Mouse (Mus musculus) gastrocnemius, adult 2 months (tissue): ENCODE results near the gene Csrp2. TPM values are rescaled to one million over a fixed set of nuclear protein-coding genes. Genes with fewer than 3 reads are reported as not detected.

ENCODE experiments used
- DNase-seq: peaks from one replicate; pipeline ENCODE4 v3.0.0; 2022
- H3K27ac ChIP-seq: fragments of 200-600 bp; 2 replicates; pipeline ENCODE4 v1.8.1; 2022; ENCODE audit warnings: mild to moderate bottlenecking
- H3K4me3 ChIP-seq: fragments of 200-600 bp; 2 replicates; pipeline ENCODE4 v1.8.1; 2022; ENCODE audit warnings: mild to moderate bottlenecking, moderate library complexity
- CTCF ChIP-seq: fragments of 200-600 bp; IDR thresholded peaks from 2 replicates; pipeline ENCODE4 v1.8.1; 2022; ENCODE audit warnings: antibody characterized with exemption, mild to moderate bottlenecking, moderate library complexity
- intact Hi-C: fragments of 180-260 bp; cut with DNase I; formaldehyde crosslinking; loops from one replicate; pipeline ENCODE4 v1.15.1; 2025
- long read RNA-seq, 2 experiments: library from polyadenylated mRNA; stranded (forward); transcript quantifications; one replicate each; pipeline ENCODE4 v2.0.0; 2021
- total RNA-seq, 2 experiments: library from RNA; stranded (reverse); gene quantifications; 2 replicates each; pipeline ENCODE4 v1.2.3; 2021

Gene Csrp2
- total RNA-seq, result 1 to 10 TPM; 4.1 to 6.2 TPM
- long read RNA-seq, experiment 1, partial matches to known transcripts, result 1 of 1 reads
- long read RNA-seq, experiment 1, other reads (novel, unspliced or antisense), result 0 of 1 reads
- long read RNA-seq, experiment 2, result 0 reads

DNA sequence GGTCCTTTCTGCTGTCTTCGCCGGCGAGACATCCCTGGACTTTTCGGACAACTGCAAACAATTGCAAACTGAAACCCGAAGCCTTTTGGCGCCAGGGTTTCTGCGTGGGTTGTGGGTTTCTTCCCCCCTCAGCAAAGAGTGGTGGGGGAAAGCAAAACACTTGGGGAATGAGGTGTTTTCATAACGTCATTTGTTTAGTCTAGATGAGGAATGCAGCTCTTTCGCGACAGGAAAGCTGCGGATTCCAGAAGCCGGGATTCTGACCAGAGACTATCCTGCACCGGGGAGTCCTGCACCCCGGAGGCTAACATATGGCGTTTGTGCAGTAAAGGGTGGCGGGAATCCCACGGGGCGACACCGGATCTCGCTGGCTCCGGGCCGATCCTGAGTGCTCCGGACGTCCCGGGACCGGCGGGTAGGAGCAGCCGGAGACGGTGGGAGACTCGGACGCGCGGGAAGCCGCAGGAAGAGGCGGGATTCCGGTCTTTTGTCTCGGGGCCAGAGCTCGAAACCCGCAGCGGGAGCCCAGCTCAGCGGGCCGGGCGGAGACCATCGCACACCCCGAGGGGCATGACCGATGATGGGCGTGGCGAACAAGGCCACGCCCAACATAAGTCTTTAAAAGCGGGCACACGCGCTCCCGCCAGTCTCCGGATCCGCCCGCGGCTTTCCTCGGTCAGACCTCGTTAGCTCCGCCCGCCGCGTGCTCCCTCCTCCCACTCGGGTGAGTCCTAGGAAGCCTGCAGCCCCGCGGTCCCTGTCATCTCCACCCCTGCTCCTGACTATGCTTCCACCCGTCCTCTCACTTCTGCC, at the start of gene Csrp2:
TSS of gene Csrp2 (plus strand) at position 259 of the 813 bp plus-strand sequence.
- no peak for TF ChIP-seq CTCF
- peak; percentile 92 for DNase-seq
- intact Hi-C loops, result no loop called here
- Histone ChIP-seq H3K27ac (peak within 1 kb of the TSS; percentile 89), H3K4me3 (peak within 1 kb of the TSS; percentile 84)

DNA sequence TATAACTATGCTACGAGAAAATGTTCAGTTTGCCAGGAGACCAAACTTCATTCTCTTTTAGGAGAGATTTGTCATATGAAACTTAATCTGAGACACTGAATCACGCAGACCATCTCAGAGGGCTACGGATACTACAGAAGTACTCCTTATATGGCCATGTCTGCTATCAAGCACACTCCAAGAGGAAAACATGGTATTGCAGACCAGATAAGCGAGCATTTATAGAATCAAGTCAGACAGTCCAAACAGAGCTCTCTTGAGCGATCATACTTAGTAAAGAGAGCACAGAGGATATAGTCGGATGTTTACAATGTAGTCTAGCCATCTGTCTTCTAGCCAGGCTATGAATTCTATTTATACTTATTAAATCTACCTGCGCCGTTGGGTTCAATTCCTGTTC, 44.7 kb upstream of the Csrp2 start:
- TF ChIP-seq CTCF, result no peak
- DNase-seq, result no peak
- intact Hi-C loops, result no loop called here
- no peak overlapping the region for H3K4me3 ChIP-seq
- peak overlapping the region; percentile 56 for H3K27ac ChIP-seq

DNA sequence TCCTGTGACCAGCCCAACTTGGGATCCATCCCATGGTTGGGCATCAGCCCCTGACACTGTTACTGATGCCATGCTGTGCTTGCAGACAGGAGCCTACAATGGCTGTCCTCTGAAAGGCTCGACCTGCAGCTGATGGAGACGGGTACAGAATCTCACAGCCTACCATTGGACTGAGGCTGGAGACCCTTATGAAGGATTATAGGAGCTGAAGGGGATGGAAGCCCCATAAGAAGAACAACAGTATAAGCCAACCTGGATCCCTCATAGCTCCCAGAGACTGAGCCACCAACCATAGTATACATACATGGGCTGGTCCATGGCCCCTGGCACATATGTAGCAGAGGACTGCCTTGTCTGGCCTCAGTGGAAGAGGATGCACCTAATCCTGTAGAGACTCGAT, 42.6 kb upstream of the Csrp2 start:
- no peak overlapping the region for H3K4me3 ChIP-seq
- no peak for DNase-seq
- H3K27ac ChIP-seq, result no peak overlapping the region
- intact Hi-C loops, result no loop called here
- TF ChIP-seq CTCF, result no peak

DNA sequence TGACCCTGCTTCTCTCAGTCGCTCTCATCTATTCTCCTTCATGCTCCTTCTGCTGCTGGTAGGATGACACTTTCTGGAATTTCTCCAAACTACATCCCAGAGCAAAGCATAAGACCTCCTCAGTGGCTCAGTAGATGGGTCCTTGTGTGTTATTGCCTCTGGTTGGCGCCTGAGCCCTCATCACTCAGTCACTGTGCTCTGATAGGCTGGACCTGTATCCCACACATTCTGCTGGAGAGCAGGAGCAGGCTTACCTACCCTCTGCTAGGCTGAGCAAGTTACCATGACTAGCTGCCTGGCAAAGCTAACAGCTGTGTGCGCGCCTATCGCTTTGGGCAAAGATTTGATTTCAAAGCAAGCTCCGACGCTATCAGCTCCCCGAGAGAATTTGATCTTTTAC, 41.7 kb upstream of the Csrp2 start:
- H3K4me3 ChIP-seq, result no peak overlapping the region
- 0 out of 2 replicates have a peak overlapping the region, but pooled peaks have one; percentile 51 for H3K27ac ChIP-seq
- DNase-seq, result no peak
- intact Hi-C loops, result no loop called here
- TF ChIP-seq CTCF, result no peak

DNA sequence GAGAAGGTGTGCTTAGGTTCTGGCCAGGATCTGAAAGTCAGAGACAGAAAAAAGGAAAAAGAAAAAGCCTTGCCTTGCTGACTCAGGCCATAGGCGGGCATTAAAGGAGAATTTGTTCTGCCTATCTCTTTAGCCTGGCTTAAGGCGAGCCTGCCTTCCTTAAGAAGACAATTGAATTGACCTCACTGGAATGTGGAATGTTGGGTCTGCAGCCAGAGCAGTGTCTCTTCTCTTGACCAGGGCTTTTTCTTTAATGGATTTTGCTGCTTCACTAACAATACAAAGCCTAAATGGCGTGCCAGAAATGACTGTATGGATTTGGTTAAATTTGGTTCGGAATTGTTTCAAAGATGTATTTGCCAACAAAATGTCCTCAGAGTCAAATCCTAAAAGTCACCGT, 40.9 kb upstream of the Csrp2 start:
- no peak for DNase-seq
- intact Hi-C loops, result no loop called here
- no peak overlapping the region for H3K4me3 ChIP-seq
- no peak for TF ChIP-seq CTCF
- H3K27ac ChIP-seq, result peak overlapping the region; percentile 51; the same call in 1 of the 2 replicates

DNA sequence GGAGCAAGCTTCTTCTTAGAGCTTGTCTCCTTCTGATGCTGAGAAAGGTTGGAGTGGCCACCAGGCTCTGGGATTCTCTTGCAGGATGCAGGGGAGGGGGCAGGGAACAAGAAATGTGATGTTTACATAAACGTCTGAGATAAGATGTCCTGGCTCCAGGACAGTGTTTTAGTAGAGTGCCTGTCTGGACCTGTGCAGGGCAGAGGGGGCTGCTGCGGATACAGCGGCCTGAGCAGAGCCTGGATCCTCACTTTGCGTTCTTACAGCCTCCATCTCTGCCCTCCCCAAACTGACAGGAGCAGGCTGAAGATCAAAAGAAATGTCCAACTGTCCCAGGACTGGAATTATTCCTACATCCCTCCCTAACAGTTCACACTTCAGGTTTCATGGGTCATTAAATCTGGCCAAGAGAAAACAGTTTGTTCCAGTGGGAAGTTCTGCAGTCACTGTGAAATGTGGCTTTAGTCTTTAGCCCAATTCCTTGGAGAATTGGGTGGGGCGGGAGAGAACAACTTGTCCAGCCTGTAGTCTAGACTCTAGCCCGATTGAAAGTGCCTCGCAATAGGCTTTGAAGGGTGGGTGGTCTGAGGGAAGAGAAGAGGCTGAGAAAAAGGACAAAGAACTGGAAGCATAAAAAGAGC, 40.0 kb upstream of the Csrp2 start:
- intact Hi-C loops, result no loop called here
- peak; percentile 26 for DNase-seq
- no peak for TF ChIP-seq CTCF
- Histone ChIP-seq H3K4me3 (no peak overlapping the region), H3K27ac (peak overlapping the region; percentile 51; the same call in 1 of the 2 replicates)

DNA sequence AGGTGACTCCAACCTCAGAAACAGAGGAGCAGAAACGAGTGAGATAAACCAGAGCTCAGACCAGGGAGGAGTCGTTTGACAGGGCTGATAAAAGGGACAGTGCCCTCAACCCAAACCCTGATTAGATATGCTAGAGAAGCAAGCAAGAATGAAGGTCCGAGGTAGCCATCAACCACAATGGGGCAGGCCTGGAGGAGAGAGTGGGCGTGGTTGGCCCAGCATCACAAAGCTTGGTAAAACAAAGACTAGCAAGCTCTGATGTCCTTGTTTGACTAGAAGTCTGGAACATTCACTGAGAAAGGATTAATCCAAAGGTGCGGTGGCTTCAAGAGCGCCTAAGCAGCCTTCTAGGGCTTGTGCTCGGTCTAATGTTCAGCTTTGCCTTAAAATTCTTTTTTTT, 38.2 kb upstream of the Csrp2 start:
- TF ChIP-seq CTCF, result no peak
- no peak overlapping the region for H3K4me3 ChIP-seq
- DNase-seq, result no peak
- H3K27ac ChIP-seq, result no peak overlapping the region
- intact Hi-C loops, result no loop called here

DNA sequence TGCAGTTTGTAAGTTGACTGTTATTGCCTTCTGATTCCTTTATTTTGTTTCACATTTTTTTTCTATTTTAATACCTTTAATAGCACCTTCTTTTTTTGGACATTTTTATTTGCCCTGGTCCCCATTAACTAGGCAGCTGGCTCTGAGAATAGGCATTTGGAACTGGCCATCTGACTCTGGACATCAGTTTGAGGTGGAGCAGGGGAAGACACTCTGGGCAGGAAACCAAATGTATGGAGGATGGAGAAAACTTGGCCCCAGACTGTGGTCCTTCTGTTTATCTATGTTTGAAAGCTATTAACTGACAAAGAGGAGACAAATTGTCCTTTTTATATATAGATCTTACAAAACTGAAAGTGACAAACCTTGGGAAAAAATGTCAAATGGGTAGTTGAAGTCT, 36.9 kb upstream of the Csrp2 start:
- no peak overlapping the region for H3K4me3 ChIP-seq
- intact Hi-C loops, result no loop called here
- TF ChIP-seq CTCF, result no peak
- no peak overlapping the region for H3K27ac ChIP-seq
- DNase-seq, result no peak

DNA sequence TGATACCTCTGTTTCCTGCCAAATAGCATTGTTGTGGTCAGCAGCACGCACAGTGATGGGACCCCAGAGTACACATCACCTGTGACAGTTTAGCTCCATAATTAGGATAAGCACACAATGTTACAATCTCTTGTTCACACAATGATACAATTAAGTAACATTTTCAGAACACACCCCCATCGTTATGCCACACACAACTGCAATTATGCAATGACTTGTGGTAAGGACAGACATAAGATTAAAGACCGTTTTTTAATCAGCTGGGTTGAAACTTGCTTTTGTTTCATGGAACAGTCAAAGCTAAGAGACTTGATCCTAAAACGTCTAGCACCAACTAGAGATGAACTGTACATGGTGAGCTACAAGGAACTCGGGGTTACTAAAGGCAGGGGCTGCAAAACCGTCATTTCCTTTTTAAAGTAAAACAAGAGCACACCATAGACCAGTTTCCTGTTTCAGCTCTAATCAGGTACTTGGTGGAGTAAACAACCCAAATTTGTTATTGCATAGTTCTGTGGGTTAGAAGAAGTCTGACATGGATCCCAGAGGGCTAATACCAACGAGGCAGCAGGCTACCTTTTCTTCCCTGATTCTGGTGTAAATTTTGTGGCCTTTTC, 28.8 kb upstream of the Csrp2 start:
- Histone ChIP-seq H3K4me3 (no peak overlapping the region), H3K27ac (no peak overlapping the region)
- intact Hi-C loops, result no loop called here
- no peak for TF ChIP-seq CTCF
- no peak for DNase-seq

DNA sequence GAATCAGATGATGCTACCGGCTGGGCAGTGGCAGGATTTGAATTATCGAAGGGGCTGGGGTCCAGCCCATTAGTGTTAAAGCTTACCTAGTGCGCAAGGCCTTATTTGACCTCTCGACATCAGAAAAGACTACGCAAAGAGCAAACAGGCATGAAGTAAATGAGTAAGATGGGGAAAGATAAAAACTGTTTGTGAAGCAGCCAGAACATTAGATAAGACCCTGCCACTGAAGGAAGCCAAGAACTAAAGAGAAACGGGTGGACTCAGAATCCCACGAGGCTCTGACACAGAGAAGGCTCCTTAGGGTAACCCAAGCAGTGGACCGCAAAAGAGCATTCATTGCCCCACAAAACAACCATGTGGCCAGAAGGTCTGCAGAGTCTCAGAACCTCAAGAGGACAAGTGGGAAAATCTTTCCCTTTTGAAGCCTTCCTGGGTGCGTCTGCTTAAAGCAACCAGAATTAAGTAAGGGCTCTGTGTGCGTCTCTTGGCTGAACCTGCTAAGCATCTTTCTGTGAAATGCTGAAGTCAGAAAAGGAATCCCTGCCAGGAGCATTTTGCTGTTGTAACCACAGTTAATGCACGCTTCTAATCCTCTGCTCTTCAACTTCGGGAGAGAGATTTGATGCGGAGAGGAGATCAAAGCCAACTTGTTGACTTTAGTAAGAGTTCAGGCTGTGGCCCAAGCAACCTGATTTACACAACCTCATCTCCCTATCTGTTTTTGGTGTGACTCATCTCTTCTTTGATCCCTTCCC, 19.7 kb upstream of the Csrp2 start:
- Histone ChIP-seq H3K4me3 (no peak overlapping the region), H3K27ac (peak overlapping the region; percentile 46; the same call in 1 of the 2 replicates)
- TF ChIP-seq CTCF, result no peak
- intact Hi-C loops, result no loop called here
- DNase-seq, result peak; percentile 23

DNA sequence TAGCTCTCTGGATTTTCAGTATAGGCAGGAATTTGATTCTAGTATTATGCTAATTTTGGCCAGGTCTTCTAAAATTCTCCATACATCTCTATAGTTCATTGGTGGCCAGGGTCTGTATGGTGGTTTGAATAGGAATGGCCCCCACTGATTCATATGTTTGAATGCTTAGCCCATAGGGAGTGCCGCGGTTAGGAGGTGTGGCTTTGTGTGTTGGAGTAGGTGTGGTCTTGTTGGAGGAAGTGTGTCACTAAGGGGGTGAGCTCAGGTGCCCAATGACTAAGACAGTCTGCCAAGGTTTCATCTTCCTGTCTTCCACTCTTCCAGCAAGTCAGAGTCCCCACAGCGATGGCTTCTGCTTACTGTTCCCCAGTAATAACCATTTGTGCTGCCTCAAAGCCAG, 15.7 kb upstream of the Csrp2 start:
- H3K27ac ChIP-seq, result no peak overlapping the region
- no peak for DNase-seq
- no peak overlapping the region for H3K4me3 ChIP-seq
- intact Hi-C loops, result no loop called here
- no peak for TF ChIP-seq CTCF

DNA sequence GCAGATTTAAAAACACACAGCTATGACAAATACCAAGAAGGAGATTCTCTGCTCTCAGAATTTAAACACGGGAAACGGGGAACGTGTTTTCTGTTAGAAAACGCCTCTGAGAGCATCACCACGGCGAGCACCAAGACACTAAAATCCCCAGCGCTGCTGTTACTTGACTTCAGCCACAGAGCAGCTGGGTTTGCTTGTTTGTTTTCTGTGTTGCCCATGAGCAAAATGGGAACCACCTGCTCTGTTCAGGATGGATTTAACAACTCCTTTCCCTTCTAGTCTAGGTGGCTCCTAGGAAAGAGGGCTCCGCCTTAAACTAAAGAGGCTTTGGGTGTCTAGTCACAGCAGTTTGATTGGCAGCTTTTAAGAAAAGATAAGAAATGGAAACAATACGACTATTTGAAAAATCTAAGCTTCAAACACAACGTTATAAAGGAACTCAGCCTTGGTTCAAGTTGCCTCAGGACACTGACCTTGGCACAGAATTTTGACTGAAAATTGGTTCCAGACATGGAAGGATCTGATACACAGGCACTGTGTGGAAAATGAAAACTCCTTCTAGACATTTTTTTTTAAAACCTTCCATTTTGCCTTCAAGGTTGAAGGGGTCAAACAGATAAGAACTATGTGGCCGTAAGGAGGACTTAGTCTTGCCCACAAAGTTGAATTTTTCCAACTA, 2.8 kb upstream of the Csrp2 start:
- Histone ChIP-seq H3K27ac (no peak overlapping the region), H3K4me3 (no peak overlapping the region)
- TF ChIP-seq CTCF, result no peak
- DNase-seq, result no peak
- intact Hi-C loops, result no loop called here
